Comparison of ENCODE assay signal across 10 mouse cellular contexts in the genomic region with DNA sequence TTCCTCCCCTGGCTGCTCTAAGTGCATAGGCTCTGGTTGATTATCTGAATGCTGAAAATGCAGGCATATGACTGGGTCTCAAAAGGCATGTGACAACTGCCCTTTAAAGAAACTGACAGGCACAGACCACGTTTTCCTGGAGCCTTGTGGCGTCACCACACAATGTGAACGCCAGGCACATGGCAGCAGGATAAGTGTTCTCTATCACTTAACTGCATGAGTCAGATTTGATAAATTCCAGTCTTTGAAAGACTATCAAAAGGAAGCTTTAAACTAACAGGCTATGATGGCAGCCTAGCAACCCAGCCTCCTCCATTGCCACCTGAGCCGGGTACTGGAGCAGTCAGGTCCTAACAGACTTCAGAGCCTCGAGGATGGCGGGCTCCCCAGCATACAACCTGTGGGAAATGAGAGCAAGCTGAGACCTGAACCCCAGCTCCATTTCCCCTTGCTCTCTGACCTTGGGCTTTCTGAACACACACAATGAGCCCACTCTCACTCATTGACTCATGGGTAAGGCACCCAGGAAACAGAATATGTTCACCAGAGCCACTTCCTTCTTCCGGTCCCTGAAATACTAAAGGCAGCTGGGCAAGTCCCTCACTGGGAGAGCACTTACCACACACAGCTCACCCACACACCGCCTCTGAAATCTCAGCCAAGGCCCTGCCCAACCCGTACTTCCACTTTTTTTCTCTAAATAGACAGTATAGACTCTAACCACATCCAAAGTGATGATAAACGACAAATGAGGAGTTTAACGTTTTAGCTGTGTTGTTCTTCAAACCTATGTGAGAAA.
DNase-seq lines count a peak whose midpoint lies in the region; ATAC-seq and TF ChIP-seq lines count a peak whose summit lies in the region.
"Had no signal": no experiment of that assay in that cellular context is flagged by ENCODE, and none has a peak within 500 bp of the region (broad histone marks: within the 10 kb centered on the region; RNA-seq: fewer than 3 reads in every experiment).

No protein-coding gene starts in this region.

- H3ac ChIP-seq in C2C12 (ENCODE audit: control insufficient read depth, insufficient read length, low read depth), result no peak overlapping the region

- TF ChIP-seq CTCF in C2C12 (IDR thresholded peaks at IDR 0.05; ENCODE audit: control insufficient read depth, insufficient read depth, insufficient read length), result no peak

- H3K36me3 ChIP-seq in C2C12 (ENCODE audit: control insufficient read depth, insufficient read depth), result no peaks in the 10 kb centered on the region

- H3K79me2 ChIP-seq in C2C12 (ENCODE audit: control insufficient read depth, insufficient read depth), result no peaks in the 10 kb centered on the region

- no peak overlapping the region for H3K4me3 ChIP-seq in C2C12 (ENCODE audit: insufficient read depth, poor library complexity, severe bottlenecking)

- peak; percentile 60; the same call in 1 of the 2 replicates for ATAC-seq in frontal cortex, adult (ENCODE audit: low TSS enrichment)
- ATAC-seq: forebrain, embryonic 16.5 days had no signal

- no peaks in the 10 kb centered on the region for H3K79me3 ChIP-seq in C2C12 (ENCODE audit: low read depth)

- H3K27me3 ChIP-seq in C2C12 (ENCODE audit: control insufficient read depth, insufficient read depth, insufficient read length), result no peaks in the 10 kb centered on the region

- DNase-seq in frontal cortex, postnatal 36 days (ENCODE audit: low spot score in 2 of 2), result no peak
- DNase-seq in gonadal fat pad, adult 2 months (ENCODE audit: low read depth), result peak; percentile 36
- DNase-seq in natural killer cell, adult 2 months (ENCODE audit: low spot score in 2 of 2), result peak; percentile 22 to 32
- DNase-seq in kidney, postnatal 36 days, result no peak
- DNase-seq in kidney, postnatal 25 days, result no peak
- no peak for DNase-seq in kidney, adult 11 months
- DNase-seq: cerebellum, postnatal 36 days had no signal

TF ChIP-seq in C2C12, 6 proteins besides CTCF, POLR2A, EP300 and RAD21:
- TF ChIP-seq MYOG (IDR thresholded peaks at IDR 0.05; ENCODE audit: control insufficient read depth, extremely low read depth, insufficient read length) (no peak), USF1 (IDR thresholded peaks at IDR 0.05; ENCODE audit: low read depth) (no peak), CEBPB (IDR thresholded peaks at IDR 0.05; ENCODE audit: low read depth) (no peak), MAX (IDR thresholded peaks at IDR 0.05) (peak; percentile 28), MYOD1 (IDR thresholded peaks at IDR 0.05; ENCODE audit: control insufficient read depth, insufficient read length, low read depth) (peak; percentile 28)

Comparison
In these comparisons a context has a peak if more than half of its experiments do, and no peak if none do; other contexts are left out.
1. DNase-seq: peak in gonadal fat pad, adult 2 months (single experiment) and natural killer cell, adult 2 months (2 of 2); none in frontal cortex, postnatal 36 days (0 of 2), kidney, postnatal 36 days (0 of 2), kidney, postnatal 25 days (0 of 2) and kidney, adult 11 months (single experiment).